Mouse (Mus musculus) heart, embryonic 11.5 days (tissue): ENCODE data around the gene Zbtb17. TPM values are rescaled to one million over a fixed set of nuclear protein-coding genes. Genes with fewer than 3 reads are reported as not detected.

ENCODE experiments used
- ATAC-seq: fragments of 200-750 bp; cut with Nextera tagmentation; replicated peaks from 2 replicates; pipeline ENCODE4 v1.8.0; 2017; ENCODE audit warnings: moderate library complexity; ENCODE audit not compliant: insufficient number of reproducible peaks, low FRiP score, low TSS enrichment
- H3K27ac ChIP-seq: fragments of 300-500 bp; sonication (generic); 2 replicates; pipeline ENCODE4 v1.5.1; 2014; ENCODE audit warnings: mild to moderate bottlenecking, low read depth, low read length
- H3K27me3 ChIP-seq: fragments of 300-500 bp; sonication (generic); 2 replicates; pipeline ENCODE4 v1.6.1; 2014; ENCODE audit warnings: mild to moderate bottlenecking, low read length, mixed read lengths; ENCODE audit not compliant: control insufficient read depth, insufficient read depth
- H3K36me3 ChIP-seq: fragments of 300-500 bp; sonication (generic); 2 replicates; pipeline ENCODE4 v1.6.1; 2014; ENCODE audit warnings: mild to moderate bottlenecking, low read length, moderate library complexity, mixed read lengths; ENCODE audit not compliant: control insufficient read depth, insufficient read depth
- H3K4me1 ChIP-seq: fragments of 300-500 bp; sonication (generic); 2 replicates; pipeline ENCODE4 v1.6.1; 2014; ENCODE audit warnings: low read length; ENCODE audit not compliant: control insufficient read depth, insufficient read depth
- H3K4me2 ChIP-seq: fragments of 300-500 bp; sonication (generic); 2 replicates; pipeline ENCODE4 v1.6.1; 2014; ENCODE audit warnings: mild to moderate bottlenecking, moderate library complexity
- H3K4me3 ChIP-seq: fragments of 300-500 bp; sonication (generic); 2 replicates; pipeline ENCODE4 v1.5.1; 2014; ENCODE audit warnings: low read depth, low read length
- H3K9ac ChIP-seq: fragments of 300-500 bp; sonication (generic); 2 replicates; pipeline ENCODE4 v1.6.1; 2014; ENCODE audit warnings: mild to moderate bottlenecking, low read depth, low read length, moderate library complexity
- H3K9me3 ChIP-seq: fragments of 300-500 bp; sonication (generic); replicated peaks from 2 replicates; pipeline ENCODE4 v1.6.1; 2016; ENCODE audit warnings: low read length; ENCODE audit not compliant: control insufficient read depth
- WGBS: fragments of 180-500 bp; shearing (Covaris S2); extraction: QIAGEN DNeasy Blood & Tissue Kit; methylation state at CpG from one replicate; pipeline ENCODE4 v1.1.7; 2014; ENCODE audit not compliant: insufficient replicate concordance; 5-methylcytosine and 5-hydroxymethylcytosine counted together
- polyA plus RNA-seq: library from polyadenylated mRNA; unstranded; fragments of >200 nt; fragmentation: Nextera tagmentation; extraction: Ambion mirVana; gene quantifications from 2 replicates; pipeline ENCODE4 v1.2.1, GENCODE M21; 2014

Gene Zbtb17
- polyA plus RNA-seq, 1 experiment from 2014 or later, result 19.1 TPM

DNA sequence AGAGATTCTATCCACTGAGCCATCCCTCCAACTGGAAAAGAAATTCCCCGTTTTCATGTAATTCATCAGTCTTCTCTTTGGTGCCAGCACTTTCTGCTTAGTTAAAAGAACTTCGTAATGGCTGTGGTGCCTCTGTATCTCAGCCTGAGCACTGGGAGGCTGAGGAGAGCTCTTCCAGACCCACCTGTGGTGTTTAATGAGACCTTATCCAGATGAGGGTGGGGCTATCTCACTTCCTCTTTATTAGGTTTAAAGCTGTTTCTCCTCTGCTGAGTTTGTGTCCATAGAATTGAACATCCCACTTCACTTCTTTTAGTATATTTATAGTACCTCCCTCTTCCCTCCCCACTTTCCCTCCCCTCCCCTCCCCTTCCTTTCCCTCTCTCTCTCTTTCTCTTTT is 6.8 kb downstream of the Zbtb17 start:
- ATAC-seq, result no peak
- H3K36me3 ChIP-seq, result peaks cover 29% of the 10 kb centered on the region
- WGBS, result 76% methylated on average over 2 of the region's 2 CpGs
- 0 out of 2 replicates have a peak, but pooled peaks cover 5% of the 10 kb centered on the region for H3K4me1 ChIP-seq
- no peak overlapping the region for H3K4me3 ChIP-seq
- H3K9me3 ChIP-seq, result no peaks in the 10 kb centered on the region
- no peak overlapping the region for H3K4me2 ChIP-seq
- no peaks in the 10 kb centered on the region for H3K27me3 ChIP-seq
- H3K9ac ChIP-seq, result no peak overlapping the region
- no peak overlapping the region for H3K27ac ChIP-seq

DNA sequence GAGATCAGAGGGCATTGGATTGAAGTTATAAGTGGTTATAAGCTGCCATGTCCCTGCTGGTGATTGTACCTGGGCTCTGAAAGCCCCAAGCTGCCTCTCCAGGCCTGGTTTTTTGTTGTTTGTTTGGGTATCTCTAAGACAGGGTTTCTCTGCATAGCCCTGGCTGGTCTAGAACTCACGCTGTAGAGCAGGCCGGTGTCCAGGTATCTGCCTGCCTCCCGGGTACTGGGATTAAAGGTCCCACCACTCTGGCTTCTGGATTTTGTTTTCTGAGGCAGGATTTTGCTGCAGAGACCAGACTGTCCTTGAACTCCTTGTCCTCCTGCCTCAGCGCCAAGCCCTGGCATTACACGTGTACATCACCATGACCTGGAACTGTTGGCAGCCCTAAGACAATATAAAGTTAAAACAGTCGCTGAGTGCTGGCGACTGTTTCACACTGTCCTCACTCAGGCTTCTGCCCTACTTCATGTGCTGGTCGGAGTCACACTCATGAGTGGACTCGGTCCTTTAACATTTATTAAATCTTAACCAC is 7.5 kb downstream of the Zbtb17 start:
- H3K36me3 ChIP-seq, result peaks cover 28% of the 10 kb centered on the region
- no peak for ATAC-seq
- no peak overlapping the region for H3K9ac ChIP-seq
- 0 out of 2 replicates have a peak, but pooled peaks cover 4% of the 10 kb centered on the region for H3K4me1 ChIP-seq
- no peak overlapping the region for H3K4me2 ChIP-seq
- H3K27me3 ChIP-seq, result no peaks in the 10 kb centered on the region
- no peaks in the 10 kb centered on the region for H3K9me3 ChIP-seq
- no peak overlapping the region for H3K4me3 ChIP-seq
- whole genome bisulfite sequencing, result 91% methylated on average over 9 of the region's 9 CpGs
- H3K27ac ChIP-seq, result no peak overlapping the region

DNA sequence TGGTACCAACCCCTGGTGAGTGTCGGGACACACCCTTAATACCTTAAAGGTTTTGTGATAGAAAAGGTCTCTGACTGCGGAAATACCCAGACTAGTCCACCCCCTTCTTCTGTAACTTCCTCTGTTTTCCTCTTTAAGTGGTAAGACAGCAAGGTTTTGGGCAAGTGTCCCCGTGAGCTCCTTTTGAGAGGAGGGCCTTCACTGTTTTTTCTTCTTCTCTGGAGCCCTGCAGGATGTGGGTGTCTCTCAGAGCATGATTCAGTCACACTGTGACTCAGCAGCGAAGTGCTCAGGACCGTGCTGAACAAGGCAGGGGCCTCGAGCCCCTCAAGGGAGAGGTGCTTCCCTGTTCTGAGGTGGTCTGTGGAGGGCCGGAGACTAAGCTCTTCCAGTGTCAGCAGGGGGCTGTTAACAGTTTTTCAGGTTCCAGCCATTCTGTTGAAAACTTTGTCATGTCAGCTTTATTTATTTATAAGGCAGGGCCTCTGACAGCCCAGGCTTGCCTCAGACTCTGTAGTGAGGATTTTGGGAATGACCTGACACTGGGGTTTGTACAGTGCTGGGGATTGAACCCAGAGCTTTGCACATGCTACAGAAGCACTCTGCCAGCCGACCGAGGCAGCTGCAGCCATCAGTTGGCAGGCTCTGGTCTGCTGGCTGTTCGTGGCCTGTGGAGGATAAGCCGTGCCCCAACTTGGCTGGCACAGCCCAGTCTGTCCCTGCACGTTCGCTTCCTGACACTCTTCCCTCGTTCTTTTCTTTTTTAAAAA is 10.3 kb downstream of the Zbtb17 start:
- Histone ChIP-seq H3K4me3 (no peak overlapping the region), H3K36me3 (peaks cover 7% of the 10 kb centered on the region), H3K9me3 (no peaks in the 10 kb centered on the region), H3K27ac (no peak overlapping the region), H3K4me2 (no peak overlapping the region), H3K4me1 (peaks cover 17% of the 10 kb centered on the region), H3K27me3 (no peaks in the 10 kb centered on the region), H3K9ac (no peak overlapping the region)
- no peak for ATAC-seq
- WGBS, result 70% methylated on average over 14 of the region's 14 CpGs

DNA sequence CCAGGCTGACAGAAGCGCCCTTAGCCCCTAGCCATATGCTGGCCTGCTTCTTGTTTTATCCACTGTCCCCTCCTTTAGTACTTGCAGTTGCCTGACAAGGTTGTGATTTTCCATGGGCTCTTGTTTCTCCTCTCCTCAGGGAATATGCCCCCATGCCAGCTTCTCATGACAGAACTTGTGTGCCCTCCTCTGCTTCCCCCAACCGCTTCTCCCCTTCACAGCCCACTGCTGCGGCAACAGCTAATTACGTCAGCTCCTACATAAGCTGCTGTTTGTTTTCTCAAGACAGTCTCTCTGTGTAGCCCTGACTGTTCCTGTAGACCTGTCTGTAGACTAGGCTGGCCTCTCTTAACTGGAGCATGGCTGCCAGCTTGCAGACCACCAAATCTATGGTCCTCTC is 11.1 kb downstream of the Zbtb17 start:
- peaks cover 17% of the 10 kb centered on the region for H3K4me1 ChIP-seq
- no peak for ATAC-seq
- 77% methylated on average over 4 of the region's 4 CpGs for WGBS
- H3K4me2 ChIP-seq, result no peak overlapping the region
- no peak overlapping the region for H3K4me3 ChIP-seq
- H3K27me3 ChIP-seq, result no peaks in the 10 kb centered on the region
- no peak overlapping the region for H3K27ac ChIP-seq
- no peak overlapping the region for H3K9ac ChIP-seq
- H3K9me3 ChIP-seq, result no peaks in the 10 kb centered on the region
- peaks cover 7% of the 10 kb centered on the region; the same call in 1 of the 2 replicates for H3K36me3 ChIP-seq

DNA sequence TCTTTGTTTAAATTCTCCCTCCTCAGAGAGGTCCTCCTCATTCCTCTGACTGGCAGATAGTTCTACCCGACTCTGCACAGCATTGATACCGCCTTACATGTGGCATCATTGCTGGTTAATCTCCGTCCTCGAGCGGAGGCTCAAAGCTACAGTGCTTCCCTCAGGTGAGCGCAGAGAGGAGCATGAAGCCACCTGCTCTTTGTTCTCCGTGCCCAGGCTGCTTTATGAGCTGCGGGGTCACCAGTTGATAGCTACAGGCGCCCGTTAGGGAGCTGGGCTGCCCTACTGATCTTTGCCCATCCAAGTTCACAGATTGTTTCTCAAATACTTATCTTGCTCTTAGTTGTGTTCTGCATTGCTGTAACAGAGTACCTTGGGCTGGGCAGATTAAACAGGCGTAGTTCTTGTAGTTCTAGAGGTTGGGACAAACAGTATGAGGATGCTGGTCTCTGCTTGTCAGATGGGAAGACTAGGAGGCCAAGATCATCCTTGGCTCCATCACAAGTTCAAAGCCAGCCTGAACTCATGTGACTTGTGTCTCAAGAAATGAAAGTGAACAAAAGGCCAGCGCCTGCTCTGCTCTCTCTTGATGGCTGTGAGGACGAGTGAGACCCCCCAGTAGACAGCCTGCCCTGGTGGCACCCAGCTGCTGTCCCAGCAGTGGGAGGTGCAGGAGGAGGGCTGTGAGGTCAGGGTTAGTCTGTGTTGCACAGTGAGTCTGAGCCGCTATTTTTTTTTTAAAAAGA is 11.9 kb downstream of the Zbtb17 start:
- ATAC-seq, result no peak

DNA sequence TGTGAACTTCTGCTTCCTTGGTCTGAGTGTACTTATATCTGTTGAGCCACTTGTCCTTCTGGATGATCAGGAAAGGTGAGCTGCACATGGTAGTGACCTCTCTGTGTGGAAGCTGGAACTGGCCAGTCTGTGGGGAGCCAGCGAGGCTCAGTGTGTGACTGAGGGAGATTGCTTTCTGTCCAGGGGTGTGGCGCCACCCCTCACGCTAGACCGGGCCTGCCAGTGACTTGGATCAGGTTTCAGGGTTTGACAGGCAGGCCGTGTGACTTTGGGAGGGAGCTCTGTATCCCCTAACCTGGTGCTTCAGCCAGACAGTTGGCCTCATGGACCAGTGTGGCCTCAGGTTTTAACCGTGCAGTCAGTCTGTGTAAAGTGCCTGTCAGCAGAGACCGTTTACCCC is 13.8 kb downstream of the Zbtb17 start:
- Histone ChIP-seq H3K9me3 (no peaks in the 10 kb centered on the region), H3K27ac (peak overlapping the region; percentile 50), H3K4me2 (no peak overlapping the region), H3K9ac (0 out of 2 replicates have a peak overlapping the region, but pooled peaks have one; percentile 28), H3K4me3 (no peak overlapping the region), H3K27me3 (no peaks in the 10 kb centered on the region), H3K36me3 (peaks cover 6% of the 10 kb centered on the region; the same call in 1 of the 2 replicates), H3K4me1 (peaks cover 17% of the 10 kb centered on the region)
- no peak for ATAC-seq
- WGBS, result 12% methylated on average over 7 of the region's 7 CpGs

More for the DNA sequence above, 11.9 kb downstream of the Zbtb17 start:
- Histone ChIP-seq H3K27me3 (no peaks in the 10 kb centered on the region), H3K4me1 (peaks cover 17% of the 10 kb centered on the region), H3K9me3 (no peaks in the 10 kb centered on the region), H3K27ac (no peak overlapping the region), H3K36me3 (peaks cover 7% of the 10 kb centered on the region; the same call in 1 of the 2 replicates), H3K9ac (no peak overlapping the region), H3K4me2 (no peak overlapping the region), H3K4me3 (no peak overlapping the region)
- WGBS, result 88% methylated on average over 14 of the region's 14 CpGs

DNA sequence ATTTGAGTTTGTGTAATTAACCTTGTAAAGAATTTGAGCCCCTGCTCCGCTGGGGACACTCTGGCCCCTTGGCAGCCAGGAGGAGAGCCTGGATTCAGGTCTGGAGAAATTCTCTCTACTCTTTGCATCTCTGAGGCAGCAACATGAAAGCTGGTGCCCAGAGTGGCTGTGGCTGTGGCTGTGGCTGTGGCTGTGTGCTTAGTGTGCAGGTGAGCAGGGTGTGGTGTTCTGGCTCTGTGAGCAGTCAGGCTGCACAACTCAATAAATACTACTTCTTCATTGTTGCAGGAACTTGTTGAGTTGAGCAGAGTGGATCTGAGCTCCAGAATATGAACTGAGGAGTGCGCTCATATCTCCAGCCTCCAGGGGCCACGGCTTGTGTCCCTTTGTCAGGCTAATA is 14.4 kb downstream of the Zbtb17 start:
- no peak for ATAC-seq
- peaks cover 17% of the 10 kb centered on the region for H3K4me1 ChIP-seq
- no peaks in the 10 kb centered on the region for H3K9me3 ChIP-seq
- WGBS, result 80% methylated on average over 3 of the region's 3 CpGs
- H3K9ac ChIP-seq, result no peak overlapping the region
- no peak overlapping the region for H3K4me3 ChIP-seq
- peaks cover 11% of the 10 kb centered on the region; the same call in 1 of the 2 replicates for H3K36me3 ChIP-seq
- no peak overlapping the region; the same call in 1 of the 2 replicates for H3K4me2 ChIP-seq
- no peaks in the 10 kb centered on the region for H3K27me3 ChIP-seq
- no peak overlapping the region; the same call in 1 of the 2 replicates for H3K27ac ChIP-seq

DNA sequence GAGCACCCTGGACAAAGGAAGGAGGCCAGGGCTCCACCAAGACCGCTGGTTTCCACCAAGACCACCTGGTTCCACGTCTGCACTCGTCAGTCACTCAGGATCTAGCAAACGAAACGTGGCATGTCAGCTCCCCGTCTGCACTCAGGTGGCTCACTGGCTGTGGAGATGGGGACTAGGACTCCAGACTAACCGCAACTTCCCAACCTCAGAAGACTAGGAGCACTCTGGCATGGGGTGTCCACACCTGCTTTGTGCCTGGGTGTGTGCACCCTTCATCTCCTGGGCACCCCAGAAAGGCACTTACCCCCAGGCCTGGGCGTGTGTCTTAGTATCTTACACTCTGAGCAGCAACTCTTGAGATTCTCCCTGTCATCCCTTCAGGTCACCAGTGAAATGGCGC is 15.3 kb downstream of the Zbtb17 start:
- Histone ChIP-seq H3K27me3 (no peaks in the 10 kb centered on the region), H3K27ac (no peak overlapping the region), H3K4me1 (peaks cover 14% of the 10 kb centered on the region), H3K9me3 (no peaks in the 10 kb centered on the region), H3K4me3 (no peak overlapping the region), H3K4me2 (no peak overlapping the region), H3K36me3 (peaks cover 18% of the 10 kb centered on the region), H3K9ac (no peak overlapping the region)
- ATAC-seq, result no peak
- 85% methylated on average over 9 of the region's 9 CpGs for WGBS
